Mouse (Mus musculus) E14TG2a.4 (cell line): ENCODE data around the gene Lrsam1.

Source experiments
- CTCF ChIP-seq: conservative IDR thresholded peaks from 2 replicates; pipeline ENCODE4 v1.5.1; 2014; ENCODE audit warnings: low read length
- NANOG ChIP-seq: IDR thresholded peaks from 2 replicates; pipeline ENCODE4 v1.6.1; 2014; ENCODE audit warnings: borderline replicate concordance, low read length, mixed read lengths
- POU5F1 ChIP-seq: IDR thresholded peaks from 2 replicates; pipeline ENCODE4 v1.6.1; 2014; ENCODE audit warnings: low read length, borderline replicate concordance

DNA sequence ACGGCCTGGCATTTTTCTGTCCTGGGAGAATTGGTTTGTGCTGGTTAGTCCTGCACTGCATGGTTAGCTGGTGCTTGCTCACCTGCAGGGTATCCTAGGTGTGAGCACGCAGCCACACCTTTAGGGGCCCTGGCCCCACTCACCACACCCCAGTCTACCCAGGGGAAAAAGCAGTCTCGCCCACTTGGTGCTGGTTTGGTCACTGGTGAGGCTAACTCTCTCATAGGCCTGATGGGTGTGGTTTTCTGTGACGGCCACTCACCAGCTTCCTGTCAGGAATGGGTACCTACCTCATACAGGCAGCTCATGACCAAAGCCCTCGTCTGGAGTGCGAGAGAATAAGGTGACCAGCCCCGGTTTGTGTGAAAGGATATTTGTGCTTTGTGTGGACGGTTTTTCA lies 56.1 kb downstream of the Lrsam1 start:
- no peak for TF ChIP-seq CTCF
- no peak for TF ChIP-seq NANOG
- no peak for TF ChIP-seq POU5F1
